Mouse (Mus musculus) hindbrain, embryonic 13.5 days (tissue): Measurements from ENCODE around the gene Uchl5. TPM values are rescaled to one million over a fixed set of nuclear protein-coding genes. Genes with fewer than 3 reads are reported as not detected.

ENCODE experiments used
- ATAC-seq: fragments of 200-750 bp; cut with Nextera tagmentation; 2 replicates; pipeline ENCODE4 v1.8.0; 2017; ENCODE audit warnings: moderate TSS enrichment; ENCODE audit not compliant: low FRiP score
- H3K27ac ChIP-seq: fragments of 300-500 bp; sonication (generic); 2 replicates; pipeline ENCODE4 v1.5.1; 2015; ENCODE audit warnings: inconsistent platforms, mild to moderate bottlenecking, moderate library complexity
- H3K27me3 ChIP-seq: fragments of 300-500 bp; sonication (generic); 2 replicates; pipeline ENCODE4 v1.6.1; 2015; ENCODE audit warnings: mild to moderate bottlenecking, inconsistent platforms
- H3K36me3 ChIP-seq: fragments of 300-500 bp; sonication (generic); 2 replicates; pipeline ENCODE4 v1.6.1; 2015; ENCODE audit warnings: mild to moderate bottlenecking, inconsistent platforms
- H3K4me1 ChIP-seq: fragments of 300-500 bp; sonication (generic); replicated peaks from 2 replicates; pipeline ENCODE4 v1.6.1; 2015; ENCODE audit warnings: inconsistent platforms
- H3K4me2 ChIP-seq: fragments of 300-500 bp; sonication (generic); 2 replicates; pipeline ENCODE4 v1.6.1; 2015; ENCODE audit warnings: inconsistent platforms, mild to moderate bottlenecking, moderate library complexity
- H3K4me3 ChIP-seq: fragments of 300-500 bp; sonication (generic); 2 replicates; pipeline ENCODE4 v1.5.1; 2015; ENCODE audit warnings: mild to moderate bottlenecking, inconsistent platforms
- H3K9ac ChIP-seq: fragments of 300-500 bp; sonication (generic); 2 replicates; pipeline ENCODE4 v1.6.1; 2015; ENCODE audit warnings: mild to moderate bottlenecking, inconsistent platforms
- H3K9me3 ChIP-seq: fragments of 300-500 bp; sonication (generic); 2 replicates; pipeline ENCODE4 v1.6.1; 2016; ENCODE audit warnings: inconsistent platforms
- WGBS: fragments of 180-500 bp; shearing (Covaris S2); methylation state at CpG from one replicate; pipeline ENCODE4 v1.1.7; 2015; 5-methylcytosine and 5-hydroxymethylcytosine counted together
- polyA plus RNA-seq: library from polyadenylated mRNA; unstranded; fragments of >200 nt; fragmentation: Nextera tagmentation; extraction: Ambion mirVana; gene quantifications from 2 replicates; pipeline ENCODE4 v1.2.1, GENCODE M21; 2015

The Uchl5 gene
- polyA plus RNA-seq, 1 experiment from 2014 or later, result 65.9 TPM

GRCm38 (mm10) chr1:143820096-143820877, 43.2 kb downstream of the Uchl5 start:
- WGBS, result 29% methylated on average over 2 of the region's 2 CpGs
- H3K4me3 ChIP-seq, result no peak overlapping the region
- no peak overlapping the region for H3K9ac ChIP-seq
- no peaks in the 10 kb centered on the region for H3K36me3 ChIP-seq
- no peak overlapping the region for H3K27ac ChIP-seq
- no peaks in the 10 kb centered on the region for H3K4me1 ChIP-seq
- peak; percentile 94 for ATAC-seq
- no peak overlapping the region for H3K4me2 ChIP-seq
- no peaks in the 10 kb centered on the region for H3K27me3 ChIP-seq
- no peaks in the 10 kb centered on the region for H3K9me3 ChIP-seq

DNA sequence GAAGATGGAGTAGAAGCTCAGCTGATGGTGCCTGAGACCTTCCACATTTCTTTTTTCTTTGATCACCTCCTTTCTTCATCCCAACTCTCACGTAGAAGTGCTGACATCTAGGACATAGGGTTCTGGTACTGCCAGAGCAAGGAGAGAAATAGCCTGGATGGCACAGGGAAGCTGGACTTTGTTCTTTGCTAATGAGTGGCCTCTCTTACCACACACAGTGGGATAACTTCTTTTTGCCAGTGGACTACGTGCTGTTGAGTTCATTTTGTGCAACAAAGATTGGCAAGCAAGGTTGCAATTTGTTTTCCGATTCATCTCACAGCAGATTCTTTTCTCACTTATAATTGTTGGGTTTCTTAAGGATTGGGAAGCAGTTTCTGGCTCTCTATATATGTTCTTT, 45.6 kb downstream of the Uchl5 start:
- H3K9me3 ChIP-seq, result no peaks in the 10 kb centered on the region
- H3K27me3 ChIP-seq, result no peaks in the 10 kb centered on the region
- WGBS, result 97% methylated on average over 3 of the region's 3 CpGs
- ATAC-seq, result no peak
- H3K27ac ChIP-seq, result no peak overlapping the region
- H3K36me3 ChIP-seq, result no peaks in the 10 kb centered on the region
- no peaks in the 10 kb centered on the region for H3K4me1 ChIP-seq
- H3K4me2 ChIP-seq, result no peak overlapping the region
- H3K9ac ChIP-seq, result no peak overlapping the region
- no peak overlapping the region for H3K4me3 ChIP-seq

DNA sequence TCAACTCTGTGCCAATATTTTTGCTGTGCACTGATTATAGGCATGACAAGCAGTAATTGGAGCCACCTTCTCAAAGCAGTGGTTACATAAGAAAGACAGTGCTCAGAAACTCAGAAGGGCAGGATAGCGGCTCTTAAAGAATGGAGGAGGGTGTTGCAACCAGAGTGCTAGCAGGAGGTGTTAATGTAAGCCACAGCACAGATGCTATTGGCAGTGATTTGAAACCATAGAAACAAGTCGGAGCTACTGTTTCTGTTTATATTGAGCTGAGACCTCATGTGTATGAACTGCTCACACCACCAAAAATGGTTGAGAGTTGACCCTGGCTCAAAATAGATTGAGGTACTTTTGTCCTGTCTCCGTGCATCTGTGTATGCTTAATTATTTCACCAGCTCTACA, 53.6 kb downstream of the Uchl5 start:
- Histone ChIP-seq H3K4me2 (no peak overlapping the region), H3K27me3 (no peaks in the 10 kb centered on the region), H3K27ac (no peak overlapping the region), H3K9ac (no peak overlapping the region), H3K9me3 (no peaks in the 10 kb centered on the region), H3K36me3 (no peaks in the 10 kb centered on the region), H3K4me1 (no peaks in the 10 kb centered on the region), H3K4me3 (no peak overlapping the region)
- WGBS, result 66% methylated on average over 3 of the region's 3 CpGs
- no peak for ATAC-seq

- no peak overlapping the region for H3K4me3 ChIP-seq
- 42% methylated on average over 7 of the region's 7 CpGs for WGBS
- ATAC-seq, result peak; percentile 81
- H3K4me1 ChIP-seq, result peaks cover 11% of the 10 kb centered on the region; the same call in 1 of the 2 replicates
- no peaks in the 10 kb centered on the region for H3K27me3 ChIP-seq
- H3K9ac ChIP-seq, result no peak overlapping the region
- H3K9me3 ChIP-seq, result no peaks in the 10 kb centered on the region
- H3K27ac ChIP-seq, result no peak overlapping the region
- no peaks in the 10 kb centered on the region for H3K36me3 ChIP-seq
- H3K4me2 ChIP-seq, result no peak overlapping the region
Observed at GRCm38 (mm10) chr1:143836363-143837182, 59.5 kb downstream of the Uchl5 start.

DNA sequence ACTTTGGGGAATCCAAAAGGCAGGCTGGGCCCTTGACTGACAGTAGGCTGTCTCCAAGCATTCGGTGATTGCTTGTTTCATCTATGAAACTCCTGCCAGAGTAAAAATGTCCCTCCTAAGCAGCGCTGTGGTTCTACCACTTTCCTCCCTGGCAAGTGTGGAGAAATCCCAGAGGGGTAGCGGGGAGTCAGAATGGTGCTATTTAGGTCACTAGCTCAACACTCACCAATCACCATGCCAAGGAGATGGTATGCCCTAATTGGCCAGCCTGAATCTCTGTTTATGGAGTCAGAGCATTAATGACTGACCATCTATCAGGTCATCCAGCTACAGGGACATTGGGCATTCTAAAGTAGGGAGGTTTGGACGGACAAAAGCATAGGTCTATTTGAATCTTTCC, 60.6 kb downstream of the Uchl5 start:
- ATAC-seq, result no peak
- no peak overlapping the region for H3K27ac ChIP-seq
- H3K9ac ChIP-seq, result no peak overlapping the region
- H3K9me3 ChIP-seq, result no peaks in the 10 kb centered on the region
- no peaks in the 10 kb centered on the region for H3K36me3 ChIP-seq
- H3K27me3 ChIP-seq, result no peaks in the 10 kb centered on the region
- no peak overlapping the region for H3K4me3 ChIP-seq
- H3K4me1 ChIP-seq, result peaks cover 11% of the 10 kb centered on the region; the same call in 1 of the 2 replicates
- 92% methylated on average over 4 of the region's 4 CpGs for WGBS
- no peak overlapping the region for H3K4me2 ChIP-seq

DNA sequence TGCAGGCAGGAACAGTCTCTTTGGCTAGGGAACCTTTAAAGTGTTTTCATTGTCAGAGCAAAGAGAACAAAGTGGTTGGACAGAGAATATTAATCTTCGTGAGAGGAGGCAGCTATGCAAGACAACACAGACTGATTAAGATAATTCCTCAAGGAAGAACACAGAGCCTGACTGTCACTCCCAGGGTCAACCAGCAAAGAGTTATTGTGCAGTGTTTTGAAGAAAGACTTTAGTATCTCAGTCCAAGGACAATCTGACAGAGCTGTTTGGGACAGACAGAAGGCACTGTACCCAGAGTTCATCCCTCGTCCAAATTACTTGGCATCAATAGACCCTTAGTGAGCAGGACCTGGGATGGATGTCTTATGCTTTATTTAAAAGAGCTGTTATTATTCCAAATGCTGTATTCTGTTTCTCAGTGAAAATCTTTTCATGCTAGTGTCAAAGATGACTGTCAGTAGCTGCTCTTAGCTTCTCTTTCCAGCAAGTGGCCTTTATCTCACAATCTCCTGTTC, 61.9 kb downstream of the Uchl5 start:
- WGBS, result 55% methylated on average over 2 of the region's 2 CpGs
- H3K9ac ChIP-seq, result no peak overlapping the region
- no peak for ATAC-seq

GRCm38 (mm10) chr1:143852329-143852728, 75.3 kb downstream of the Uchl5 start:
- 70% methylated on average over 4 of the region's 4 CpGs for WGBS
- no peak overlapping the region for H3K27ac ChIP-seq
- no peaks in the 10 kb centered on the region for H3K9me3 ChIP-seq
- H3K27me3 ChIP-seq, result no peaks in the 10 kb centered on the region
- H3K4me2 ChIP-seq, result no peak overlapping the region
- H3K4me3 ChIP-seq, result no peak overlapping the region
- no peak overlapping the region for H3K9ac ChIP-seq
- no peak for ATAC-seq
- H3K36me3 ChIP-seq, result no peaks in the 10 kb centered on the region
- H3K4me1 ChIP-seq, result 0 out of 2 replicates have a peak, but pooled peaks cover 5% of the 10 kb centered on the region

More for the DNA sequence above, 61.9 kb downstream of the Uchl5 start:
- Histone ChIP-seq H3K4me2 (no peak overlapping the region), H3K27me3 (no peaks in the 10 kb centered on the region), H3K9me3 (no peaks in the 10 kb centered on the region), H3K4me3 (no peak overlapping the region), H3K36me3 (no peaks in the 10 kb centered on the region), H3K27ac (no peak overlapping the region), H3K4me1 (peaks cover 11% of the 10 kb centered on the region; the same call in 1 of the 2 replicates)

DNA sequence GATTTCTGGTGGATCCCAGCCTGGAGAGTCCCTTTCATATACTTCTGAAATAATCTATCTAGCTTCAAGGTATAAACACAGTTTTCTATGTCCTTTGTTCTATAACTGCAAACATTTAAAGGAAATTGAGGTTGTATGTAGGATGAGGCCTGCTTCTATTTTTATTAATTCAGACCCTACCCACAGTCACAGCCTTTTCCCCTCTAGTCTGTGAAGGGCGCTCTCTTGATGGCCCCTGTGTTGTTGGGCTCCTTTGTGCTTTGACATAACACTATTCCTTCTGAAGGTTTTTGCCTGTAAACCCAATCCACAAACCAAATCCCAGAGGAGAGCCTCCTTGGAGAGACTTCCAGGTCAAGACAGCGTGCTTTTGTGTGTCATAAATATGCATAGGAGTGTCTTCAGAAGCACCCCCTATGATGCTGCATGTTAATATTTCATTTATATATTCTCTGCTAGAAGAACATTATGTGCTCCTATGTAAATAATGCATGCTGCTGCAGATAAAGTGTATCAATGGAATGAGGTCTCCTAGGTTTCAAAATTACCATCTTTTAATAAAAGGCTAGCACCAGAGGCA, 75.8 kb downstream of the Uchl5 start:
- H3K4me2 ChIP-seq, result no peak overlapping the region
- no peaks in the 10 kb centered on the region for H3K36me3 ChIP-seq
- ATAC-seq, result peak; percentile 17; the same call in 1 of the 2 replicates
- WGBS, result 74% methylated on average over 2 of the region's 2 CpGs
- H3K4me1 ChIP-seq, result 0 out of 2 replicates have a peak, but pooled peaks cover 5% of the 10 kb centered on the region
- no peaks in the 10 kb centered on the region for H3K9me3 ChIP-seq
- no peaks in the 10 kb centered on the region for H3K27me3 ChIP-seq
- peak overlapping the region; percentile 56 for H3K27ac ChIP-seq
- no peak overlapping the region for H3K9ac ChIP-seq
- no peak overlapping the region for H3K4me3 ChIP-seq

GRCm38 (mm10) chr1:143853691-143854115, 76.6 kb downstream of the Uchl5 start:
- WGBS, result 71% methylated on average over 8 of the region's 8 CpGs
- no peaks in the 10 kb centered on the region for H3K36me3 ChIP-seq
- H3K9ac ChIP-seq, result no peak overlapping the region
- H3K4me3 ChIP-seq, result no peak overlapping the region
- no peak for ATAC-seq
- no peak overlapping the region for H3K4me2 ChIP-seq
- H3K27ac ChIP-seq, result peak overlapping the region; percentile 12; the same call in 1 of the 2 replicates
- H3K9me3 ChIP-seq, result no peaks in the 10 kb centered on the region
- no peaks in the 10 kb centered on the region for H3K27me3 ChIP-seq
- 0 out of 2 replicates have a peak, but pooled peaks cover 5% of the 10 kb centered on the region for H3K4me1 ChIP-seq

- Histone ChIP-seq H3K4me1 (0 out of 2 replicates have a peak, but pooled peaks cover 5% of the 10 kb centered on the region), H3K9me3 (no peaks in the 10 kb centered on the region), H3K36me3 (no peaks in the 10 kb centered on the region), H3K27ac (no peak overlapping the region), H3K4me2 (no peak overlapping the region), H3K4me3 (no peak overlapping the region), H3K9ac (no peak overlapping the region), H3K27me3 (no peaks in the 10 kb centered on the region)
- WGBS, result 91% methylated on average over 5 of the region's 5 CpGs
- ATAC-seq, result no peak
Observed at GRCm38 (mm10) chr1:143855706-143856105, 78.6 kb downstream of the Uchl5 start.
